ENCODE assay signal across 12 mouse cellular contexts in genomic region chr4:149734730-149735475, GRCm38 (mm10). TPM values are rescaled to one million over a fixed set of nuclear protein-coding genes. Genes with fewer than 3 reads are reported as not detected.
A peak's percentile ranks its signal among the peaks of the same experiment; 100 is the strongest.
DNase-seq lines count a peak whose midpoint lies in the region; ATAC-seq and TF ChIP-seq lines count a peak whose summit lies in the region.
"Had no signal": no experiment of that assay in that cellular context is flagged by ENCODE, and none has a peak within 500 bp of the region (broad histone marks: within the 10 kb centered on the region; RNA-seq: fewer than 3 reads in every experiment).

No protein-coding gene starts in this region.

- no peak for DNase-seq in forebrain, embryonic 10.5 days (ENCODE audit: extremely low spot score, low spot score)
- DNase-seq in layer of hippocampus, adult 2 months (ENCODE audit: low spot score in 2 of 2), result no peak
- DNase-seq in layer of hippocampus, adult 9-10 months (ENCODE audit: low spot score), result no peak
- no peak for DNase-seq in forebrain, embryonic 14.5 days (ENCODE audit: low spot score)
- no peak for DNase-seq in urinary bladder, adult 18-20 months (ENCODE audit: low spot score in 2 of 2)
- DNase-seq in testis, postnatal 14 days (ENCODE audit: low spot score), result no peak
- DNase-seq: adrenal gland, postnatal 10 days; kidney, adult 2 months; lung, adult 2 months; right cerebral cortex, postnatal 25 days had no signal

- no peak overlapping the region for H3K4me2 ChIP-seq in forebrain, embryonic 16.5 days (ENCODE audit: low read length)
- 0 out of 2 replicates have a peak overlapping the region, but pooled peaks have one; percentile 7 for H3K4me2 ChIP-seq in forebrain, embryonic 14.5 days (ENCODE audit: low read length)
- H3K4me2 ChIP-seq in midbrain, embryonic 16.5 days (ENCODE audit: low read length), result peak overlapping the region; percentile 13; the same call in 1 of the 2 replicates

- peak overlapping the region; percentile 96 for H3K4me3 ChIP-seq in forebrain, embryonic 10.5 days
- H3K4me3 ChIP-seq in forebrain, embryonic 16.5 days (replicated peaks; ENCODE audit: low read length), result no peak overlapping the region
- H3K4me3 ChIP-seq in layer of hippocampus, adult 2 months, result 0 out of 2 replicates have a peak overlapping the region, but pooled peaks have one; percentile 93
- H3K4me3 ChIP-seq in forebrain, embryonic 14.5 days (ENCODE audit: low read depth, low read length), result no peak overlapping the region
- H3K4me3 ChIP-seq in midbrain, embryonic 16.5 days (ENCODE audit: low read depth, low read length), result no peak overlapping the region

- H3K4me1 ChIP-seq in forebrain, embryonic 10.5 days, result peaks cover 66% of the 10 kb centered on the region
- H3K4me1 ChIP-seq in forebrain, embryonic 16.5 days (replicated peaks; ENCODE audit: control insufficient read depth, insufficient read depth, low read length), result peaks cover 55% of the 10 kb centered on the region
- H3K4me1 ChIP-seq in forebrain, embryonic 14.5 days (ENCODE audit: control insufficient read depth, insufficient read depth, low read length), result peaks cover 36% of the 10 kb centered on the region
- peaks cover 45% of the 10 kb centered on the region for H3K4me1 ChIP-seq in midbrain, embryonic 16.5 days (ENCODE audit: control insufficient read depth, insufficient read depth, low read length)

- no peaks in the 10 kb centered on the region for H3K9me3 ChIP-seq in forebrain, embryonic 10.5 days
- no peaks in the 10 kb centered on the region for H3K9me3 ChIP-seq in forebrain, embryonic 16.5 days (ENCODE audit: control insufficient read depth, low read length)
- H3K9me3 ChIP-seq in forebrain, embryonic 14.5 days (replicated peaks; ENCODE audit: control insufficient read depth, low read length), result no peaks in the 10 kb centered on the region
- H3K9me3 ChIP-seq in midbrain, embryonic 16.5 days (replicated peaks; ENCODE audit: control insufficient read depth, low read length, poor library complexity, severe bottlenecking), result no peaks in the 10 kb centered on the region

- no peaks in the 10 kb centered on the region for H3K27me3 ChIP-seq in forebrain, embryonic 10.5 days (ENCODE audit: poor library complexity, severe bottlenecking)
- H3K27me3 ChIP-seq in forebrain, embryonic 16.5 days (replicated peaks; ENCODE audit: control insufficient read depth, insufficient read depth, low read length), result no peaks in the 10 kb centered on the region
- H3K27me3 ChIP-seq in forebrain, embryonic 14.5 days (replicated peaks; ENCODE audit: control insufficient read depth, insufficient read depth, low read length), result no peaks in the 10 kb centered on the region
- H3K27me3 ChIP-seq in midbrain, embryonic 16.5 days (ENCODE audit: control insufficient read depth, insufficient read depth, low read depth, low read length), result no peaks in the 10 kb centered on the region

- H3K9ac ChIP-seq in forebrain, embryonic 16.5 days (replicated peaks; ENCODE audit: low read depth, low read length), result no peak overlapping the region
- H3K9ac ChIP-seq in forebrain, embryonic 14.5 days (ENCODE audit: low read length), result peak overlapping the region; percentile 29
- H3K9ac ChIP-seq in midbrain, embryonic 16.5 days (ENCODE audit: low read depth, low read length), result no peak overlapping the region; the same call in 1 of the 2 replicates

- peaks cover 53% of the 10 kb centered on the region for H3K36me3 ChIP-seq in forebrain, embryonic 10.5 days (replicated peaks)
- H3K36me3 ChIP-seq in forebrain, embryonic 16.5 days (ENCODE audit: control insufficient read depth, insufficient read depth), result peaks cover 5% of the 10 kb centered on the region
- peaks cover 22% of the 10 kb centered on the region for H3K36me3 ChIP-seq in forebrain, embryonic 14.5 days (ENCODE audit: control insufficient read depth, insufficient read depth, low read length)
- H3K36me3 ChIP-seq in midbrain, embryonic 16.5 days (ENCODE audit: control insufficient read depth, insufficient read depth, low read length), result peaks cover 8% of the 10 kb centered on the region

- 85% methylated on average over 10 of the region's 10 CpGs for WGBS in forebrain, embryonic 10.5 days
- WGBS in forebrain, embryonic 16.5 days, result 75% methylated on average over 10 of the region's 10 CpGs
- 83% methylated on average over 10 of the region's 10 CpGs for WGBS in forebrain, embryonic 14.5 days
- 82% methylated on average over 10 of the region's 10 CpGs for WGBS in midbrain, embryonic 16.5 days

- TF ChIP-seq CTCF in layer of hippocampus, adult 2 months (conservative IDR thresholded peaks at IDR 0.05), result no peak

- no peak for ATAC-seq in forebrain, embryonic 16.5 days
- no peak for ATAC-seq in forebrain, embryonic 14.5 days
- ATAC-seq in midbrain, embryonic 16.5 days, result no peak

- no peak overlapping the region for H3K27ac ChIP-seq in forebrain, embryonic 10.5 days
- H3K27ac ChIP-seq in forebrain, embryonic 16.5 days (ENCODE audit: low read length), result no peak overlapping the region
- H3K27ac ChIP-seq in layer of hippocampus, adult 2 months, result peak overlapping the region; percentile 83
- H3K27ac ChIP-seq in forebrain, embryonic 14.5 days (ENCODE audit: low read depth, low read length), result peak overlapping the region; percentile 69; the same call in 1 of the 2 replicates
- H3K27ac ChIP-seq in midbrain, embryonic 16.5 days (ENCODE audit: low read length), result no peak overlapping the region

RNA-seq across cellular contexts. Expression of gene Tmem201, which starts 2.9 kb away (rescaled TPM):
- polyA plus RNA-seq in forebrain, embryonic 10.5 days (2016; fragmentation: Nextera tagmentation; extraction: Ambion mirVana), result 38.7 and 42.7 TPM in 2 replicates
- 37.3 and 43.5 TPM in 2 replicates for polyA plus RNA-seq in forebrain, embryonic 16.5 days (2015; fragmentation: Nextera tagmentation; extraction: Ambion mirVana)
- 10 to 100 TPM; 69.7 to 78.3 TPM for total RNA-seq in layer of hippocampus, adult 2 months (2021)
- polyA plus RNA-seq in forebrain, embryonic 14.5 days (2014; fragmentation: Nextera tagmentation; extraction: Ambion mirVana), result 20.4 and 24.9 TPM in 2 replicates
- 46.3 and 47.8 TPM in 2 replicates for polyA plus RNA-seq in midbrain, embryonic 16.5 days (2015; fragmentation: Nextera tagmentation; extraction: Ambion mirVana)

RNA-seq across cellular contexts. Expression of gene Pik3cd, which starts 32.5 kb away (rescaled TPM):
- 4.3 and 4.6 TPM in 2 replicates for polyA plus RNA-seq in forebrain, embryonic 10.5 days (2016; fragmentation: Nextera tagmentation; extraction: Ambion mirVana)
- polyA plus RNA-seq in forebrain, embryonic 16.5 days (2015; fragmentation: Nextera tagmentation; extraction: Ambion mirVana), result 19.5 and 21.0 TPM in 2 replicates
- total RNA-seq in layer of hippocampus, adult 2 months (2021), result 10 to 100 TPM; 19.6 to 23.5 TPM
- polyA plus RNA-seq in forebrain, embryonic 14.5 days (2014; fragmentation: Nextera tagmentation; extraction: Ambion mirVana), result 8.9 and 12.9 TPM in 2 replicates
- 13.9 and 15.7 TPM in 2 replicates for polyA plus RNA-seq in midbrain, embryonic 16.5 days (2015; fragmentation: Nextera tagmentation; extraction: Ambion mirVana)

RNA-seq across cellular contexts. Expression of gene Slc25a33, which starts 39.2 kb away (rescaled TPM):
- 13.4 and 15.0 TPM in 2 replicates for polyA plus RNA-seq in forebrain, embryonic 10.5 days (2016; fragmentation: Nextera tagmentation; extraction: Ambion mirVana)
- 22.4 and 22.7 TPM in 2 replicates for polyA plus RNA-seq in forebrain, embryonic 16.5 days (2015; fragmentation: Nextera tagmentation; extraction: Ambion mirVana)
- 10 to 100 TPM; 35.6 to 35.8 TPM for total RNA-seq in layer of hippocampus, adult 2 months (2021)
- polyA plus RNA-seq in forebrain, embryonic 14.5 days (2014; fragmentation: Nextera tagmentation; extraction: Ambion mirVana), result 20.4 and 21.9 TPM in 2 replicates
- 28.8 and 29.1 TPM in 2 replicates for polyA plus RNA-seq in midbrain, embryonic 16.5 days (2015; fragmentation: Nextera tagmentation; extraction: Ambion mirVana)

Comparison
In these comparisons a context has a peak if more than half of its experiments do, and no peak if none do; other contexts are left out.
1. H3K27ac ChIP-seq: peak in layer of hippocampus, adult 2 months (single experiment) and forebrain, embryonic 14.5 days (single experiment); none in forebrain, embryonic 10.5 days (single experiment), forebrain, embryonic 16.5 days (single experiment) and midbrain, embryonic 16.5 days (single experiment).
2. H3K4me3 ChIP-seq: peak in forebrain, embryonic 10.5 days (single experiment) and layer of hippocampus, adult 2 months (single experiment); none in forebrain, embryonic 16.5 days (single experiment), forebrain, embryonic 14.5 days (single experiment) and midbrain, embryonic 16.5 days (single experiment).